Mouse (Mus musculus) forebrain, embryonic 10.5 days (tissue): ENCODE measurements around the gene Rbbp4. TPM values are rescaled to one million over a fixed set of nuclear protein-coding genes. Genes with fewer than 3 reads are reported as not detected.
A peak's percentile ranks its signal among the peaks of the same experiment; 100 is the strongest.

Experiments
- DNase-seq: peaks from one replicate; pipeline ENCODE4 v3.0.0-alpha.2; 2017; ENCODE audit warnings: low spot score; ENCODE audit errors: extremely low spot score
- H3K27ac ChIP-seq: fragments of 300-500 bp; sonication (generic); 2 replicates; pipeline ENCODE4 v1.5.1; 2016; ENCODE audit warnings: mild to moderate bottlenecking
- H3K27me3 ChIP-seq: fragments of 300-500 bp; sonication (generic); 2 replicates; pipeline ENCODE4 v1.6.1; 2016; ENCODE audit warnings: mild to moderate bottlenecking; ENCODE audit not compliant: poor library complexity, severe bottlenecking
- H3K36me3 ChIP-seq: fragments of 300-500 bp; sonication (generic); replicated peaks from 2 replicates; pipeline ENCODE4 v1.6.1; 2016; ENCODE audit warnings: mild to moderate bottlenecking, moderate library complexity
- H3K4me1 ChIP-seq: fragments of 300-500 bp; sonication (generic); 2 replicates; pipeline ENCODE4 v1.6.1; 2016
- H3K4me3 ChIP-seq: fragments of 300-500 bp; sonication (generic); 2 replicates; pipeline ENCODE4 v1.5.1; 2016; ENCODE audit warnings: mild to moderate bottlenecking, moderate library complexity
- H3K9me3 ChIP-seq: fragments of 300-500 bp; sonication (generic); 2 replicates; pipeline ENCODE4 v1.6.1; 2016; ENCODE audit warnings: mild to moderate bottlenecking, moderate library complexity
- WGBS: fragments of 180-500 bp; shearing (Covaris S2); methylation state at CpG from one replicate; pipeline ENCODE4 v1.1.7; 2016; 5-methylcytosine and 5-hydroxymethylcytosine counted together
- polyA plus RNA-seq: library from polyadenylated mRNA; unstranded; fragments of >200 nt; fragmentation: Nextera tagmentation; extraction: Ambion mirVana; gene quantifications from 2 replicates; pipeline ENCODE4 v1.2.1, GENCODE M21; 2016

The Rbbp4 gene
- polyA plus RNA-seq, 1 experiment from 2014 or later, result 553 TPM

DNA sequence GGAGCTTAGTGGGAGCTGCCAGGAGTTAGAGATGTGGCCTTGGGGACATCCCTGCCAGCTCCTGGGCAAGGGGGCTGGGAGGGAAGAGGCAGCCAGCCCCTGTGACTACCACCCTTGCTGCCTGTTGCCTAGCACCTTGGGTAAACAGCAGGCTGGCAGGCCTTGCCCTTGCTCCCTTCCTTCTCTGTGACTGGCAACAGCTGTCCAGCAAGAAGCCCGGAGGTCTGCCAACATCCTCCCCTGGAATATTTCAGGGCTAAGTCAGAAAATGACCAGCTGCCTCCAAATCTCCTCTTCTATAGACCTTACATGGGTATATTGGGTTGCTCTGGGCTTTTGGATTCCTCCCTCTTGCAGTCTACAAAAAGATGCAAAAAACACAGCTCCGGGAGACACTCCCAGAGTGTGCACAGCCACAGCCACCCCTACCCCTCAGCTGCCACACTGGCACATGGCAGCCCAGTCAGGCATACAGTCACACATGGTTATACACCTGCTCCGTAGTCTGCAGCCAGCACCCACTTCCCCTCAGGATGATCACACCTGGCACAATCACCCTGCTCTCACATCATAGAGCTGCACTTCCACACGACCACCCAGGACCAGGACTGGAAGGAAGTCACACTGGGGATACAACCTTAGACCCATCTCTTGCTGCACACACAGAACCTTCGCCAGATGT is 49.0 kb downstream of the Rbbp4 start:
- Histone ChIP-seq H3K27ac (no peak overlapping the region), H3K4me1 (peaks cover 21% of the 10 kb centered on the region), H3K9me3 (0 out of 2 replicates have a peak, but pooled peaks cover 3% of the 10 kb centered on the region), H3K27me3 (peaks cover 46% of the 10 kb centered on the region), H3K36me3 (no peaks in the 10 kb centered on the region), H3K4me3 (peak overlapping the region; percentile 66; the same call in 1 of the 2 replicates)
- WGBS, result 64% methylated on average over 5 of the region's 5 CpGs
- no peak for DNase-seq

DNA sequence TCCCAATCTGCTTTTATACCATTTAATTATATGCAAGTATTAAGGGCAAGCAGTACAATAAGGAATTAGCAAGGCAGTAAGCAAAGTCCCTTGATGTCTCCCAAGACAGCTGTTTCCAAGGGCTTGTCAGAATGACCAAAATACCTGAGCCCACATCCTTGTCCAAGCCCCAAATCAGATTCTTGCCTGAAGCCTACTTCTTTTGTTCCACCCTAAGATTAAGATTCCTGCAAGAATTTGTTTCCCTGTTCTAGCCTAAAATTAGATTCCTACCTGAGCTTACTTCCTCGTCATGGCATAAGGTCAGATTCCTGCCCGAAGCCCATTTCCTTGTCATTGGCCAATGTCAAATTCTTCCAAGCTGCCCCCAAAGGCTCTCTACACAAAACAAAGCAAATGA is 50.5 kb downstream of the Rbbp4 start:
- 86% methylated on average over 2 of the region's 2 CpGs for WGBS
- Histone ChIP-seq H3K9me3 (no peaks in the 10 kb centered on the region), H3K27ac (no peak overlapping the region), H3K27me3 (peaks cover 41% of the 10 kb centered on the region), H3K36me3 (no peaks in the 10 kb centered on the region), H3K4me3 (no peak overlapping the region), H3K4me1 (peaks cover 21% of the 10 kb centered on the region)
- DNase-seq, result no peak

- no peak for DNase-seq
- Histone ChIP-seq H3K4me1 (peaks cover 21% of the 10 kb centered on the region), H3K9me3 (no peaks in the 10 kb centered on the region), H3K27ac (no peak overlapping the region), H3K36me3 (no peaks in the 10 kb centered on the region), H3K4me3 (no peak overlapping the region), H3K27me3 (peaks cover 30% of the 10 kb centered on the region)
- WGBS, result 89% methylated on average over 5 of the region's 5 CpGs
These were observed 51.9 kb downstream of the Rbbp4 start for GRCm38 (mm10) chr4:129283226-129283625.

DNA sequence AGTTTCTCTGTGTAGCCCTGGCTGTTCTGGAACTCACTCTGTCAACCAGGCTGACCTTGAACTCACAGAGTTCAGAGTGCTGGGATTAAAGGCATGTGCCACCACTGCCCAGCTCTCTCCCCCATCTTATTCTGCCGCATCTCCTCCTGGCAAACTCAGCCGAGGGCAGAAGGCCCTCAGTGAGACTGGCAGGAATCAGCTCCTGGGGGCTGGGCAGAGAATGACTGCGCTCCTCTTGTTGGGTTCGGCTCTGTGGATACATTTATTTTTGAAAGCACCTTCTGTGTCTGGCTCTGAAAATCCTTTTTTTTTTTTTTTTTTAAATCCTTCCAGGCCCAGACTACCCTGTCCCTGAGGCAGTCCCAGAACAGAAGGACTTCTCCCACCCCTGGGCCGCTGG is 52.4 kb downstream of the Rbbp4 start:
- no peak overlapping the region for H3K27ac ChIP-seq
- no peak for DNase-seq
- WGBS, result 86% methylated on average over 5 of the region's 5 CpGs
- H3K4me3 ChIP-seq, result no peak overlapping the region
- H3K36me3 ChIP-seq, result no peaks in the 10 kb centered on the region
- H3K4me1 ChIP-seq, result peaks cover 17% of the 10 kb centered on the region
- H3K9me3 ChIP-seq, result no peaks in the 10 kb centered on the region
- H3K27me3 ChIP-seq, result peaks cover 25% of the 10 kb centered on the region

- Histone ChIP-seq H3K36me3 (no peaks in the 10 kb centered on the region), H3K4me3 (no peak overlapping the region), H3K4me1 (peaks cover 11% of the 10 kb centered on the region; the same call in 1 of the 2 replicates), H3K9me3 (no peaks in the 10 kb centered on the region), H3K27me3 (no peaks in the 10 kb centered on the region; the same call in 1 of the 2 replicates), H3K27ac (no peak overlapping the region)
- peak; percentile 90 for DNase-seq
- 3% methylated on average over 18 of the region's 18 CpGs for WGBS
These were observed 58.7 kb downstream of the Rbbp4 start for GRCm38 (mm10) chr4:129276453-129276865.

DNA sequence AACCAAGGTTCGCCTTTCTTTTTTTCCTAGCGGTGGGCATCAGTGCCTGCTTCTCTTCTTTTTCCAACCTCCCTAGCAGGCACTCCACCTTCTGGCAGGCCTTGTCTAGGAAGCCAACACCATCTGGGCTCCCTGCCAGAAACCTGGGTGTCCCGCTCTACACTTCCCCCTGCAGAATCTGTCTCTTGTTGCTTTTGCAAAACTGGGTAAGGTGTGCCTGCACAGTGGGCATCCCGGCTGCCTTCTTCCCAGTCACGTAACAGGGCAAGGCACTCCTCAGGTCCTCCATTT is 62.5 kb downstream of the Rbbp4 start:
- WGBS, result 49% methylated on average over 5 of the region's 5 CpGs
- Histone ChIP-seq H3K27me3 (no peaks in the 10 kb centered on the region; the same call in 1 of the 2 replicates), H3K36me3 (no peaks in the 10 kb centered on the region), H3K27ac (no peak overlapping the region), H3K9me3 (no peaks in the 10 kb centered on the region), H3K4me1 (peaks cover 11% of the 10 kb centered on the region; the same call in 1 of the 2 replicates), H3K4me3 (no peak overlapping the region)
- no peak for DNase-seq

GRCm38 (mm10) chr4:129271991-129272755 is 63.0 kb downstream of the Rbbp4 start:
- Histone ChIP-seq H3K4me3 (no peak overlapping the region), H3K9me3 (no peaks in the 10 kb centered on the region), H3K27ac (no peak overlapping the region), H3K36me3 (no peaks in the 10 kb centered on the region), H3K27me3 (no peaks in the 10 kb centered on the region; the same call in 1 of the 2 replicates), H3K4me1 (peaks cover 13% of the 10 kb centered on the region)
- DNase-seq, result no peak
- 16% methylated on average over 15 of the region's 15 CpGs for WGBS

DNA sequence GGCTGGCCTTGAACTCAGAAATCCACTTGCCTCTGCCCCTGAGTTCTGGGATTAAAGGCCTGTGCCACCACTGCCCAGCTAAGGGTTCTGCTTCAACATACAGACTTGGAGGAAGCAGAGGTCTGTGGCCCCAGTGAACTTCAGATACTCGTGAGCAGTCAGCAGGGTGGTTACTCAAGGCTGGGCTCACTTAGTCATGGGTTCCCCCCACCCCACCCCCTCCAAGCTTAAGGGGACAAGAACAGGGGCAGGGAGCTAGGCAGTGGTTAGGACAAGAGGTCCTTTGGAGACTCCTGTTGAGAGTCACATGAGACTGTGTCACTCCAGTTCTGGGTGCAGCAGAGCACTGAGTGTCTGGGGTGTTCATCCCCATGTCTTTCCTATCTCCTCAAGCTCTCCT is 66.5 kb downstream of the Rbbp4 start:
- H3K27ac ChIP-seq, result 0 out of 2 replicates have a peak overlapping the region, but pooled peaks have one; percentile 20
- H3K4me1 ChIP-seq, result peaks cover 26% of the 10 kb centered on the region
- no peaks in the 10 kb centered on the region for H3K36me3 ChIP-seq
- no peak for DNase-seq
- H3K4me3 ChIP-seq, result no peak overlapping the region
- WGBS, result 63% methylated on average over 1 of the region's 1 CpGs
- no peaks in the 10 kb centered on the region for H3K9me3 ChIP-seq
- peaks cover 1% of the 10 kb centered on the region; the same call in 1 of the 2 replicates for H3K27me3 ChIP-seq

DNA sequence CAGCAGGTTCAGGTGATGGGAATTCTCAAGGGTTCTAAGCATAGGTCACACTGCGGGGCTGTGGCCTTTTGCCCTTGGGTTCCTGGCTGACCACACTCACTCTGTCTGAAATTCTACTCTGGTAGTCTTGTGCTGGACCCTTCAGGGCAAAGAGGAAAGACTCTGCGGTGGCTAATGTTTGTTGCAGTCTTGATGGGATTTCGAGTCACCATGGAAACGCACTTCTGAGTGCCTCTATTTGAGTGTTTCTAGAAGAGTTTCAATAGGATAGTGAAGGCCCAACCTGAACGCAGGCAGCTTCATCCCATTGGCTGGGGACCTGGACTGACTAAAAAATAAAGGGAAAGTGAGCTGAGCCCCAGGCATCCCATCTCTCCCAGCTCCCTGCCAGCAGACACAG is 68.3 kb downstream of the Rbbp4 start:
- H3K27me3 ChIP-seq, result peaks cover 10% of the 10 kb centered on the region; the same call in 1 of the 2 replicates
- H3K4me3 ChIP-seq, result no peak overlapping the region
- H3K4me1 ChIP-seq, result peaks cover 30% of the 10 kb centered on the region
- peak overlapping the region; percentile 58; the same call in 1 of the 2 replicates for H3K27ac ChIP-seq
- WGBS, result 74% methylated on average over 5 of the region's 5 CpGs
- DNase-seq, result no peak
- no peaks in the 10 kb centered on the region for H3K9me3 ChIP-seq
- H3K36me3 ChIP-seq, result no peaks in the 10 kb centered on the region

GRCm38 (mm10) chr4:129266191-129266590 is 69.0 kb downstream of the Rbbp4 start:
- Histone ChIP-seq H3K4me3 (no peak overlapping the region), H3K27ac (peak overlapping the region; percentile 49; the same call in 1 of the 2 replicates), H3K4me1 (peaks cover 33% of the 10 kb centered on the region), H3K9me3 (no peaks in the 10 kb centered on the region), H3K27me3 (peaks cover 10% of the 10 kb centered on the region; the same call in 1 of the 2 replicates), H3K36me3 (no peaks in the 10 kb centered on the region)
- no peak for DNase-seq
- 91% methylated on average over 4 of the region's 4 CpGs for WGBS

GRCm38 (mm10) chr4:129263225-129264021 is 71.7 kb downstream of the Rbbp4 start:
- peak overlapping the region; percentile 70 for H3K27ac ChIP-seq
- no peaks in the 10 kb centered on the region for H3K36me3 ChIP-seq

GRCm38 (mm10) chr4:129261196-129261595 is 74.0 kb downstream of the Rbbp4 start, which contains the start of gene C77080:
C77080 (minus strand) TSS chr4:129261404.
- H3K27me3 ChIP-seq, result peaks cover 16% of the 10 kb centered on the region; the same call in 1 of the 2 replicates
- H3K4me3 ChIP-seq, result no peak within 1 kb of the TSS
- no peak for DNase-seq
- peaks cover 58% of the 10 kb centered on the region for H3K4me1 ChIP-seq
- H3K27ac ChIP-seq, result peak within 1 kb of the TSS; percentile 76
- H3K9me3 ChIP-seq, result no peaks in the 10 kb centered on the region
- H3K36me3 ChIP-seq, result no peaks in the 10 kb centered on the region
- 0% methylated on average over 2 of the region's 4 CpGs for WGBS

More at GRCm38 (mm10) chr4:129263225-129264021, 71.7 kb downstream of the Rbbp4 start:
- WGBS, result 47% methylated on average over 19 of the region's 19 CpGs
- H3K9me3 ChIP-seq, result no peaks in the 10 kb centered on the region
- no peak for DNase-seq
- peaks cover 16% of the 10 kb centered on the region; the same call in 1 of the 2 replicates for H3K27me3 ChIP-seq
- H3K4me1 ChIP-seq, result peaks cover 59% of the 10 kb centered on the region
- 0 out of 2 replicates have a peak overlapping the region, but pooled peaks have one; percentile 5 for H3K4me3 ChIP-seq
